23 mouse cellular contexts compared by ENCODE assay signal in genomic region chr11:45750249-45750648, GRCm38 (mm10).
DNase-seq lines count a peak whose midpoint lies in the region; ATAC-seq and TF ChIP-seq lines count a peak whose summit lies in the region.
"Had no signal": no experiment of that assay in that cellular context is flagged by ENCODE, and none has a peak within 500 bp of the region (broad histone marks: within the 10 kb centered on the region; RNA-seq: fewer than 3 reads in every experiment).

No protein-coding gene starts in this region.

- H3K4me3 ChIP-seq in heart, embryonic 10.5 days: no peak overlapping the region
- H3K4me3 ChIP-seq in lung, postnatal 0 days (ENCODE audit: low read depth, low read length): no peak overlapping the region
- H3K4me3 ChIP-seq: embryonic facial prominence, embryonic 10.5 days; embryonic facial prominence, embryonic 12.5 days; forebrain, embryonic 13.5 days; forebrain, embryonic 15.5 days had no signal

- no peaks in the 10 kb centered on the region for H3K27me3 ChIP-seq in heart, embryonic 10.5 days (ENCODE audit: insufficient read depth, poor library complexity, severe bottlenecking)
- no peaks in the 10 kb centered on the region for H3K27me3 ChIP-seq in lung, postnatal 0 days (replicated peaks; ENCODE audit: insufficient read depth, low read length)
- H3K27me3 ChIP-seq: CH12.LX; embryonic facial prominence, embryonic 12.5 days; forebrain, embryonic 13.5 days; forebrain, embryonic 15.5 days; Patski had no signal

- H3K27ac ChIP-seq in heart, embryonic 10.5 days: no peak overlapping the region
- H3K27ac ChIP-seq in lung, postnatal 0 days (ENCODE audit: low read length): no peak overlapping the region
- H3K27ac ChIP-seq: embryonic facial prominence, embryonic 10.5 days; embryonic facial prominence, embryonic 12.5 days; forebrain, embryonic 13.5 days; forebrain, embryonic 15.5 days had no signal

- peak; percentile 93 for DNase-seq in heart, adult 11 months
- no peak for DNase-seq in heart, embryonic 10.5 days (ENCODE audit: low spot score)
- peak; percentile 13 for DNase-seq in lung, postnatal 0 days (ENCODE audit: low spot score)
- no peak for DNase-seq in lung, postnatal 36 days
- DNase-seq in thymus, postnatal 0 days (ENCODE audit: low spot score): no peak
- DNase-seq: adrenal gland, adult 2 months; adrenal gland, postnatal 10 days; adrenal gland, postnatal 25 days; B cell, adult 2 months; cerebellum, adult 11-12 months; cerebellum, adult 2 months; cerebellum, adult 9-10 months; cerebellum, postnatal 10 days; cerebellum, postnatal 25 days; forebrain, postnatal 0 days had no signal

- TF ChIP-seq EP300 in lung, postnatal 0 days (IDR thresholded peaks at IDR 0.05): no peak

- H3K9me3 ChIP-seq in heart, embryonic 10.5 days: no peaks in the 10 kb centered on the region
- no peaks in the 10 kb centered on the region for H3K9me3 ChIP-seq in lung, postnatal 0 days (ENCODE audit: low read length)
- H3K9me3 ChIP-seq: embryonic facial prominence, embryonic 10.5 days; embryonic facial prominence, embryonic 12.5 days; forebrain, embryonic 13.5 days; forebrain, embryonic 15.5 days; G1E had no signal

- H3K9ac ChIP-seq in lung, postnatal 0 days (replicated peaks; ENCODE audit: low read depth): no peak overlapping the region
- H3K9ac ChIP-seq: embryonic facial prominence, embryonic 12.5 days; forebrain, embryonic 13.5 days; forebrain, embryonic 15.5 days; forebrain, postnatal 0 days had no signal

- no peak for TF ChIP-seq CTCF in lung, postnatal 0 days (IDR thresholded peaks at IDR 0.05)

- H3K4me1 ChIP-seq in heart, embryonic 10.5 days: no peaks in the 10 kb centered on the region
- H3K4me1 ChIP-seq in lung, postnatal 0 days (ENCODE audit: insufficient read depth, low read depth, low read length): no peaks in the 10 kb centered on the region
- H3K4me1 ChIP-seq: embryonic facial prominence, embryonic 12.5 days; forebrain, embryonic 13.5 days; forebrain, embryonic 15.5 days had no signal

- ATAC-seq in lung, postnatal 0 days: no peak
- ATAC-seq: CD4-positive, CD25-positive, alpha-beta regulatory T cell, adult 4 months; forebrain, embryonic 13.5 days; forebrain, embryonic 15.5 days; forebrain, postnatal 0 days; Patski had no signal

- 69% methylated on average over 2 of the region's 2 CpGs for WGBS in heart, embryonic 10.5 days
- WGBS in lung, postnatal 0 days: 65% methylated on average over 2 of the region's 2 CpGs

- H3K4me2 ChIP-seq in lung, postnatal 0 days (replicated peaks; ENCODE audit: low read depth, low read length): no peak overlapping the region
- H3K4me2 ChIP-seq: embryonic facial prominence, embryonic 12.5 days; forebrain, embryonic 13.5 days; forebrain, embryonic 15.5 days had no signal

- no peaks in the 10 kb centered on the region for H3K36me3 ChIP-seq in heart, embryonic 10.5 days
- H3K36me3 ChIP-seq in lung, postnatal 0 days (ENCODE audit: insufficient read depth, low read length): no peaks in the 10 kb centered on the region
- H3K36me3 ChIP-seq: embryonic facial prominence, embryonic 10.5 days; embryonic facial prominence, embryonic 12.5 days; forebrain, embryonic 15.5 days; G1E had no signal

Comparison
In these comparisons a context has a peak if more than half of its experiments do, and no peak if none do; other contexts are left out.
1. DNase-seq: peak in heart, adult 11 months (single experiment) and lung, postnatal 0 days (single experiment); none in heart, embryonic 10.5 days (single experiment), lung, postnatal 36 days (single experiment) and thymus, postnatal 0 days (single experiment).